Mouse (Mus musculus) liver, postnatal 0 days (tissue): ENCODE measurements at regions not wholly inside any gene's neighbourhood (a gene's known extent, or its start where the extent isn't known, plus 50 kb on each side); places are given as distances from the start of the nearest gene placed in this dataset.

Experiments
- CTCF ChIP-seq: sonication (generic); IDR thresholded peaks from 2 replicates; pipeline ENCODE4 v1.5.1; 2016; ENCODE audit warnings: antibody characterized with exemption, low read depth
- EP300 ChIP-seq: IDR thresholded peaks from 2 replicates; pipeline ENCODE4 v1.6.1; 2016; ENCODE audit warnings: antibody characterized with exemption, low read depth, mild to moderate bottlenecking

GRCm38 (mm10) chr1:158180095-158180494 lies 176.0 kb downstream of the Brinp2 start:
- TF ChIP-seq CTCF: no peak
- TF ChIP-seq EP300: no peak
